Mouse (Mus musculus): ENCODE measurements around the gene Akr1c18.
"Not testable (repeated sequence)": the region's sequence is repeated elsewhere in the genome, so short reads cannot be mapped to it uniquely, and the experiment has no call there.

Akr1c18 gene

DNA sequence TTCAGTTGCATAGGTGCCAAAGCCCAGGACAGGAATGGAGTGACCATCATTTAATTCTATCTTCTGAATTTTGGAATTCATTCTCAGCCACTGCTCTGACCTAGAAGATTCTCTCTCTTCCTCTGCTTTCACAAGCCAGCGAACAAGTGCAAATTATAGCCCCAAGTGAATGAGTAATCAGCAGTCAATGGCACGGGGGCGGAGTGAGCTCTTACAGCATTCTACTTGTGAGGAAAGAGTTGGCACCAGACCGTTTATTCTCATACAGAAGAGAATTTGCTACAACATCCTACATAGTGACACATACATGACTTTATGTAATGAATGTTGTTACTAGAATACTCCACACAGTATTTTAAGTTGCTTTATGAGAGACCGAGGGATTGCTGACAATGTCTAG is at the start of gene Akr1c18:
TSS of gene Akr1c18 (minus strand) at position 137 of the 400 bp plus-strand sequence.
- DNase-seq (ENCODE audit: low spot score in 2 of 2), result peak; percentile 64 to 81

DNA sequence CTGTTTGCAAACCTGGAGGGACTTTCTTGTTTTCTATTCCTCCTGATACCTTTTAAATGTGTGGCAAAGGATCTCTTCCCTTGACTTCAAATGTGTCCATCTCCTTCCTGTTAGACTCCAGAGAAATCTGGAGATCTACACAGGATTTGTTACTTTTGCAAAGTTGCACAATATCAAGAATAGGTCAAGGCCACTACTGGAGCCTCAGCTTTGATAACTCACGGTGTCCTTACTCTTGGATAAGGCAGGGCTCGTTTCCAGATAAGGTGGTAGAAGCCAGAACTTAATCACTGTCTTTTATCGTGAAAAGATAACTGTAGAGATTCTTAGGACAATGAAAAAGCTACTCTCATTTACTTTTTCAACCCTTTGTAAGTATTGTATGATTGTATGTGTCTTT is 42.1 kb upstream of the Akr1c18 start:
- DNase-seq (ENCODE audit: low spot score in 2 of 2), result no peak

DNA sequence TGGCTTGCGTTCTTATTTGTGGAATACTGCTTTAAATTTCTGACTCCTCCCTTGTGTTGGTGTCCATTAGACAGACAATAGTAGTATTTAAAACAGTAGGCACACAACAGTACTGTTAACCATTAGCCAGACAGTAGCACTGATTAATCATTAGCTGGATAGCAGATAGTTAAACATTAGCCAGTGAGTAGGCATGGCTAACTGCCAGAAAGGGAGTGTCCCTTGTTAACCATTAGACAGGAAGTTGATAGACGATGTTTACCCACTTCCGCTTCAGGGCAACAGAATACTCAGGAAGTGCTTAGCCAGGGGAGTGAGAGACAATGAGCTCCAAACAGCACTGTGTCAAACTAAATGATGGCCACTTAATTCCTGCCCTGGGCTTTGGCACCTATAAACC is 40.5 kb upstream of the Akr1c18 start, which contains the start of gene Akr1c13:
TSS of gene Akr1c13 (plus strand) at position 247 of the 400 bp plus-strand sequence.
- DNase-seq (ENCODE audit: low spot score in 2 of 2), result no peak

- DNase-seq (ENCODE audit: low spot score in 2 of 2), result no peak
These were observed 37.7 kb upstream of the Akr1c18 start for GRCm38 (mm10) chr13:4188174-4188573.

GRCm38 (mm10) chr13:4186641-4187411 is 36.4 kb upstream of the Akr1c18 start:
- DNase-seq (ENCODE audit: low spot score in 2 of 2), result not testable (repeated sequence)

DNA sequence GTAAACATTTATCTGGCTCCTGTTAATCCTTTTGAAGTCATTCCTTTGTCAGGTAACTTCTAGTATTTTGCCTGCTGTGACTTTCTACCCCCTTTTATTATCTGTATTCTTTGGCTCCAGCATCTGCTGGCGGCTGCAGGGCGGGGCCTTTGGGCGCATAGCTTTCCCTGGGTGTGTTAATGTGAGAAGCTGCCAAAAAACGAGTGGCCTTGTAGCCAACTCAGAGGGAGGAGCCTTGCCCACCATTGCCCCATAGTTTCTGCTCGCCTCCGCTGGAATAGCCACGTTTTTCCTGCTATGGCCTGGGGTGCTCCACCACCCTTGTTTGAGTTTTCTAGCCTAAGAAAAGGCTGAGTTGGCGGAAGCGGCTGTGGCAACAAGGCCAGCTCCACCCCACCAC is 32.7 kb upstream of the Akr1c18 start:
- no peak for DNase-seq (ENCODE audit: low spot score in 2 of 2)

- not testable (repeated sequence) for DNase-seq (ENCODE audit: low spot score in 2 of 2)
These were observed 30.9 kb upstream of the Akr1c18 start for GRCm38 (mm10) chr13:4181321-4181720.

GRCm38 (mm10) chr13:4172978-4173377 is 22.5 kb upstream of the Akr1c18 start:
- DNase-seq (ENCODE audit: low spot score in 2 of 2), result no peak

DNA sequence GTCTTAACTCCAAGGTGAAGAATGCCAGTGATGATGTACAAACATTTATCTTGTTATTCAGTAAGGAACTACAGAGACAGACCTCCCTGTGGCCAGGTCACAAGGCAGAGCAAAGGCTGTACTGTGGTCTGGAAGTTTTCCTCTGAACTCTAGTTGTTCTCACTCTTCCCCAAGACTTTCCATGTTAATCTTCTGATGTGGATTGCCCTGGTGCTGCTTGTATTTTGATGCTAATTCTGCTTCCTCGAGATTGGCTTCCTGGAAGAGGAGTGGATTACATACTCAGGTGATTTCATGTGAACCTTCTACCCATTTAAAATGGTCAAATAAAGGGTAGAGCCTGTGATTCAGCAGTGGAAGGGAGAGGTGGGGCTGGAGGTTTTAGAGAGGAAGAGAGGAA is 17.6 kb upstream of the Akr1c18 start:
- no peak for DNase-seq (ENCODE audit: low spot score in 2 of 2)

DNA sequence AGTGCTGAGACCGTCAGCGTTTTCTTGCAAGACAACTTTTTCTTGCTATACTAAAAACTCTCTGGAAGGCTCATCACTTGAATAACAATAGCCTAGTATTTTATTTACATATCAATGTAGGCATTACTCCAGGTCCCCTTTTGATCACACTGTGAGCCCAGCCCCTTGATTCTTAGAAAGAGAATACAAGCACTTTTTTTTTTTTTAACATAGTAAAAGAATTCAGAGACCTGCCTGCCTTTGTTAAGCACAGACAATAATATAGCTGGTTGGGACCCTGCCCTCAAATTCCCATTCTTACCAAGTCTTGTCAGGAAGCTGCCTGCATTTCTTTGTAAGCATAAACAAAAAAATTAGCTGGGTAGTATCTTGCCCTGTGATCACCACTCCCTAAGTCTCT is 4.8 kb upstream of the Akr1c18 start:
- no peak for DNase-seq (ENCODE audit: low spot score in 2 of 2)

- no peak for DNase-seq (ENCODE audit: low spot score in 2 of 2)
These were observed 3.1 kb upstream of the Akr1c18 start for GRCm38 (mm10) chr13:4153593-4153992.

DNA sequence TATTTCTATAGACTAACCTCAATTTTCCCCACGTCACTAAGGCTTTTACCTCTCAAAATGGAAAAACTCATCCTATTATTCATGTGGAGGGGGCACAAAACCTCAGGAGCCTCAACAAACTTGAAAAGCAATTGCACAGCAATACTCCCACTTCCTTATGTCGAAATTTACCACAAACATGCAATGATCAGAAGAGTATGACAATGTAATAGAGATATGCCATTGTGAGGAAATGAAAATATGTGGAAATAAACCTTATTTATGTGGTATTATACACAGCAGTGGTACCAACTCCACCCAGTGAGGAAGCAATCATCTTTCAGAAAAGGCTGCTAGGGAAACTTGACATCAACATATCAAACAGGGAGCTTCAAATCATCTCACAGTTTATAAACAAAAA is 2.5 kb upstream of the Akr1c18 start:
- no peak for DNase-seq (ENCODE audit: low spot score in 2 of 2)

- DNase-seq (ENCODE audit: low spot score in 2 of 2), result no peak
These were observed 6.2 kb downstream of the Akr1c18 start for GRCm38 (mm10) chr13:4144261-4144660.

- peak; percentile 23 to 29 for DNase-seq (ENCODE audit: low spot score in 2 of 2)
These were observed 17.4 kb downstream of the Akr1c18 start for GRCm38 (mm10) chr13:4133070-4133469.

DNA sequence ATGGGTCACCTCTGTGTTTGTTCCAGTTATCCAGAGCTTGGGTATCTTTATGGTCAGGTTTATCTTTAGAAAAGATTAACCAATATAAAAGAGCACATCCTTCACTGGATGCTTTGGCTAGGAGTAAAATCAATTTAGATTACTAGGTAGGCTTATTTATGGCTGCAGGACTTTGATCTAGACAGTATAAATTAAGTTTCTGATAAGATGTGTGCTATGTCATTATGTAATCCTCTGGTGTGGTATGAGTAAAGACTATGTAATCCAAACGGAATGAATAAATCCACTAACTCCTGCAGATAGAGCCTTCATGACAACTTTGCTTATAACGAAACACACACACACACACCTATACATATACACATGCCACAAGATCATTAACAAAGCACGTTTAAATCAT is 18.7 kb downstream of the Akr1c18 start:
- DNase-seq (ENCODE audit: low spot score in 2 of 2), result no peak

DNA sequence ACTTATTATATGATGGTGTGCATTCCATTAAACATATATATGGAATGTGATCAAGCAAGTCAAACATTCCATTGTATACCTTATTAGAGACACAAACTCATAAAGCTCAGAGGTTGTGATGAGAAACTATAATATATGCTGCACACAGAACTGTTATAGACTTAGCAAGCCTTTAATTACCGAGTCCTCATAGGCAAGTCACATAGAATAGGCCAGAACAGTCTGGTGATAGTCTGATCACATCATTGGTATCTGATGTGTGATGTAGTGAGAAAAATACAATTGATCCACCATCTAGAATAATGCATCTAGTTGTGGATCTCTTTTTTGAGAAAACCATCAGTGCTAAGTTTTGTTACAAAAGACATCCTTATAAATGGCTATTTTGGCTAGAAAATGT is 19.1 kb downstream of the Akr1c18 start:
- no peak for DNase-seq (ENCODE audit: low spot score in 2 of 2)

DNA sequence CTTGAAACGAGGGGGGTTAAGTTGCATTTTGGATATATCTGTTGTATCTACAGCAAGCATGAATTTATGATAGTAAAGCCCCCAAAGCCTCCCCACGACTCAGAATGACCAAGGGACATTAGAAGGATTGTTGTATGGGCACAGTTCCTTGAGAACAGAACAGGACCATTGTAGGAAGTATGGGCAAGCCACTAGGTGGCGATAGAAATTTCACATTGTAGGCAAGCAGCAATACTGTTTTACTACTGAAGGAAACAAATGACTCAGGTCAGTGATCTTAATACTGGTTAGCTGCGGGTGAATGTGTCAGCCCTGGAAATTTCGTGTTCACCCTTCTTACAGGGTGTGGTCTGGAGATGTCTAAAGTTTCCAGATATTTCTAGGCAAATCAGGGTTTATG is 21.4 kb downstream of the Akr1c18 start:
- DNase-seq (ENCODE audit: low spot score in 2 of 2), result peak; percentile 40 to 41

GRCm38 (mm10) chr13:4125846-4126245 is 24.6 kb downstream of the Akr1c18 start:
- DNase-seq (ENCODE audit: low spot score in 2 of 2), result not testable (repeated sequence)

DNA sequence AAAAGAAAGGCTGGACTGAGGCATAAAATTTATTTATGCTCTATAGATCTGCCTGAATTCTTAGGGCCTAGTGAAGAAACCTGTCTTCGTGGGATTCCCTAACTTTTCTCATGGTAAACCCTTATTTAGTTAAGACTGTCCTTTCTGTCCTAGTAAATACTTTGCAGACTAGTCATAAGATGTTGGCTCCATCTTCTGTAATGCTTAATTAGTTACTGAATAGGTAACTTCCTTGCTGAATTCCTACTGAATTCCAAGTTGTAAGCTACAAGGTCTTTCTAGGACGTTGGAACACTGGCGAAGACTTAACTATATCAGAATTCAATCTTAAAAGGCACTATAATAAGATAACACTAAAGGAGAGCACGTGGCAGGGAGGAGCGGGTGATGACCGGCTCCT is 26.0 kb downstream of the Akr1c18 start:
- not testable (repeated sequence) for DNase-seq (ENCODE audit: low spot score in 2 of 2)

DNA sequence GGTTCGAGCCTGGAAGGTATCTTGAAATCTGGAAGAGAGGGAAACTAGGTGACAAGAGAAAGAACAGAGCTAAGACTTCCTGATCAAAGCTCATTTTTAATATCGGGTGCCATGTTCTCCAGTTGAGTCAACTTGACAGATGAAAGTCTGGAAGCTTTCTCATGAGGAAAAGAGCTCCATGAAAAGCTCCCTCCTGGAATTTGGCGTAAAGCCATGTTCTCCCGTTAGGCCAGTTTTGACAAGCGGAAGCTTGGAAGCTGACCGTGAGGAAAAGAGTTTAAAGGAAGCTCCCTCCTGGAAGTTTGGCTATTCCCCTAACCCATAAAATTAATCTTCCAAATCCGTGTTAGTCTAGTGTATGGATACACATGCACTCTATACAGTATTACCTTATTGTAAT is 27.3 kb downstream of the Akr1c18 start:
- DNase-seq (ENCODE audit: low spot score in 2 of 2), result no peak

DNA sequence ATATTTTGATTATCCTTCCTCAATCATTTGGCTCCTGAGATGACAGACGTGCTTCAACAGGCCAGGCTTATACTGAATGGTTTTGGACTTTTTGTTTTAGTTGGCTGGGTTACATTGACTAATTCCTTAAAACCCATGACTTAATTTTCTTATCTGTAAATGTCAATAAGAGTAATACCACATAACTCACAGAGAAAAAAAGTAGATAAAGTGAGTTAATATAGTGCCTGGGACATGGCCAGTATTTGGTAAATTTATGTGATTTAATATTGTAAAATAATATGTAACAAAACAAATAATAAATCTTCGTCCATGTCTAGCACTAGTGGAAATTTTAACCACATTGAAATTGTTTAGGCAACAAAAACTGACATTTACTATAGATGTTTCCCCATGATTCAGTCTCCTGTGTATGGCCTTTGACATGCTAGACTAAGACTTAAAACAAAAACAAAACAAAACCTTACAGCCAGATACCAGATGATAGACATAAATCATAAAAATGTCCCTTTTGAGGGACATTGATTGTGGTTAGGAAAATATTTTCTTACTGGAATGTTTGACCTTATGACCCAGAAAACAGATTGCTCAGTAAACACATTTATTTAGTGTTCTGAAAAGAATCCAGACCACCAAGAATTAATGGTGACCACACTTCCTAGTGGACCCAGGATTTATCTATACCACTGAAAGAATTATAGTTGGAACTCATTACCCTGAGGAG is 31.1 kb downstream of the Akr1c18 start:
- DNase-seq (ENCODE audit: low spot score in 2 of 2), result no peak

DNA sequence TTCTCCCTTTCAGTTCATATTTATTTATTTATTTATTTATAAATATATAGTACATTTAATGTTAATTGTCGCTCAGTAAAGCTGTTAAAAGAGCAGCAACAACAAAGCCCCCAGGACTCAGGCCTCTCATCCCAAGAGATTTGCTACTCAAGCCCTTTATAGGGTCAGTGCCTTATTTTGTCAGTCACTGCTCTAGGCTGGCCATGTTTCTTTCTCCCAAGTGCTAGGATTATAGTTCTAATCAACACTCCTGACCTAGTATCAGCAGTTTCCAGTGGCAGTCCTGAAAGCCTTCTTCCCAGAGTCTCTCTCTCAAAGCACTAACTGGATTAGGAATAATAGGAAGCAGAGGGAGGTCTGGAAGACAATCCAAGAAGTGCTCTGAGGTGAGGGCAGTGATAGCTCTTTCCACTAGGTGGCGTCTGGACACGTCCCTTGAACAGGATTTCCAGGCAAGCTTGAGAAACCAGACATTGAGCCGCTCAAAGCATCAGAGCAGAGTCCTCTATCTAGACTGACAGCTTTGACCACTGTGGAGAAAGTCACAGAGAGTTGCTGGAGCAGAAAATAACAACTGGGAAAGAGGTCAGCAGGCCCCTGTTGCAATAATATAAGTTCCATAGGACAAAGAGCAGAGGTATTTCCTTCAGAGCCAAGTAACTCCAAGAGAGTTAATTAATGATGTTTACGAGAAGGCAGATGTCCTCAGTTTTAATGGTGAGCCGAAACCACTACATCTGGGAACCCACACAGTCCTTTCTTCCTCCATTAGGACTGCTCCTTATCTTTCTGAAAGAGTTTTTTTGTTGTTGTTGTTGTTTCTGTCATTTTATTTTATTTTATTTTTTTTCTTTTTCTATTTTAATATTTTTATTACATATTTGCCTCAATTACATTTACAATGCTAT is 39.9 kb downstream of the Akr1c18 start:
- peak; percentile 64 to 70 for DNase-seq (ENCODE audit: low spot score in 2 of 2)
